Mouse (Mus musculus) heart, adult 8-10 months (tissue): Measurements from ENCODE around the gene Zmiz1. TPM values are rescaled to one million over a fixed set of nuclear protein-coding genes. Genes with fewer than 3 reads are reported as not detected.

ENCODE experiments used
- DNase-seq: peaks from one replicate; pipeline ENCODE4 v3.0.0; 2022; ENCODE audit warnings: low spot score
- total RNA-seq, 4 experiments: library from RNA; stranded (reverse); gene quantifications; 2 replicates each; pipeline ENCODE4 v1.2.4; 2022

The Zmiz1 gene
- total RNA-seq, 4 experiments from 2014 or later: 34.7 to 44.1 (median 40.4) TPM

DNA sequence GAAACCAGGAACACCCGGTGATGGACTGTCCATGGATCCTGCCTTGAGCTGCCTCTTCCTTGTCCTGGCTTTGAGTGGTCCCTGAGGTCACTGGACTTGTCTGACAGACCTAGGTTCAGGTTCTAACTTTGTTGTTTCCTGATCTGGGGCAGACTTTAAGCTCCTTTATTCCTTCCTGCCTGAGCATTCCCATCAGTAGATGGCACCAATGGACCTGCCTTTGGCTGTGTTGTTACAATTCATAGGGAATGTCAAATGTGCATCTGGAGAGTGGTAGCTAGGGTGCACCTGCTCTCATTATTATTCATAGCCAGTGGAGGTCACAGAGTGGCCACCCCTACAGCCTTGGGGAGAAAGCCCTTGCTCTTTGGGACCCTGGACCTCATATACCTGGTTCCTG lies 99.5 kb downstream of the Zmiz1 start:
- DNase-seq: no peak

DNA sequence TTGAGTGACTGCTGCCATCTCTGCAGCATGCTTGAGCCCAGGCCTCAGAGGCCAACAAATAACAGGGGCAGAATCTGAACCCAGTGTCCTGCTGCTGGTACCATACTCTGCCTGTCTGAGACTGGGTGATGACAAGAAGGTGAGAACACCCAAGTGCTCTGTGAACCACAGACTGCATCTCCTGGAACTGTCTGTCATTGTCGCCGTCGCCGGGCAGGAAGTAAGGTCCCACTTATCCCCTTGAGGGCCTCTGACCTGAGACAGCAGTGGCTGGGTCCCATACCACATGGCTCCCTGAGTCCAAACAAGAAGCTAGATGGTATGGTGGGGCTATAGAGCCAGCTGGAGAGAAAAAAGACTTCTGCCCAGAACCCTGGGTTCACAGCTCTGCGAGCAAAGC lies 100.9 kb downstream of the Zmiz1 start:
- DNase-seq: no peak

DNA sequence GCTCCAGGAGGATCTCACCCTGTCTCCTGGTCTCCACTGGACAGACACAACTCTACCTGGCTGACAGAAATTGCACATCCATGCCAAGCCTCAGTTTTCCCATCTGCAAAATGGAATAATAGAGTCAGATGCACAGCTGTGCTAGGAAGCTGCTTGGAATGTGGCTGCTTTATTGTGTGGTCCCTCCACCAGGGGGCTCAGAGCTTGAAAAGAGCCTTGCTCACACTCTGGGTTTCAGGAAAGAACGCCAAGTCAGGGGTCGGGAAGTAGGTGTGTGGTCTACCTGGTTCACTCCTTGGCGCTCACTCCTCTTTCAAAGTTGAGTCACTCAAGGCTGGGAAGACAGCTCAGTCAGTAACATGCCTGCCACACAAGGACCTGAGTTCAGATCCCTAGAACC lies 101.9 kb downstream of the Zmiz1 start:
- DNase-seq: no peak

DNA sequence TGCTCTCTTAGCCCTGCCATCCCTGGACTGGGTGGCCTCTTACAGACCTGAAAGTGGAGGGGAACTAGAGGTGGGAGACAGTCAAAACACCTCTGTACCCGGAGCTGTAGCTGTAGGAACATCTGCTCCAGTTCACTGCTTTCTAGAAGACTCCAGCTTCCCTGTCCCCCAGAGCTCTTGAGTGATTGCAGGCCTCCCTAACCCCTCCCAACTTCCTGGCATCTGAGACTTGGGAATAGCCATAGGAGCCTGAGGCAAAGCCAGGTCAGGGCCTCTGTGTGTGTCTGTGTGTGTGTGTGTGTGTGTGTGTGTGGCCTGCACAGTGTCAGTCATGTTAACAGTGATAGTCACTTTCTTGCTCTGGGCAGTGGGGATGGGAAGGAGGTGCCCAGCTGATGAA lies 102.7 kb downstream of the Zmiz1 start:
- no peak for DNase-seq

DNA sequence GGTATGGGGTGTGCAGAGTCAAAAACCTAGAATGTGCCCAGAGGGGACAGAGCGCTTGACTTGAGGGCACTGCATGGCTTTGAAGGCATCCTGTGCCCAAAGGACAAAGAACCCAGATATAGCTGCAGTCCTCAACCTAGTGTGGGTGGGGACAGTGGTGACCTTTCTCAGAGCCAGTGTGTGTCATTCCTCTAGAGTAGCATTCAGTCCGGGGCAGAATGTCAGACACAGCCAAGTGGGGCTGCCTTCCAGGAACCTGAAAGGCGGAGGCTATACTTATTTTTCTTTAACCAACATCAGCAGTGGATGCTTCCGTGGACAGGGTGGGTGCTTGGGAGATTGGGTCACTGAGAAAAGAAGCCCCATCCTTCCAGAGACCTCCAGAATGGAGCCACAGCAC lies 103.5 kb downstream of the Zmiz1 start:
- no peak for DNase-seq

DNA sequence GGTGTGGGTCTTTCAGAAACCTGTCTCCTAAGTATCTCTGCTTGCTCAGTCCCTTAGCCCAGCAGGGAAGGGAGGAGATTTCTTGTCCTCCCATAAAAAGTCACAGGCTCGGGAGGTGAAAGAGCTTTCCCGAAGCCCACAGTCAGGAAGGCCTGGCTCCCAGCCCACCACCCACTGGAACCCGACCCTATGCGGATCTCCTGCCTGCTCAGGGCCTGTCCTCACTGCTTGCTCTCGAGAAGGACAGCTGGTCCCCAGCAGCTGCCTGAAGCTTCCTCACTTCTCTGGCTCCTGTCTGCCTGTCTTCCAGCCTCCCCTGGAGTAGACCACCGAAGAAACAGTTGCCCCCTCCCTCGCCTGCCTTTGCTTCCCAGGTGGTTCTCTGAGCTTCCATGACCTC lies 103.9 kb downstream of the Zmiz1 start:
- DNase-seq: no peak

DNA sequence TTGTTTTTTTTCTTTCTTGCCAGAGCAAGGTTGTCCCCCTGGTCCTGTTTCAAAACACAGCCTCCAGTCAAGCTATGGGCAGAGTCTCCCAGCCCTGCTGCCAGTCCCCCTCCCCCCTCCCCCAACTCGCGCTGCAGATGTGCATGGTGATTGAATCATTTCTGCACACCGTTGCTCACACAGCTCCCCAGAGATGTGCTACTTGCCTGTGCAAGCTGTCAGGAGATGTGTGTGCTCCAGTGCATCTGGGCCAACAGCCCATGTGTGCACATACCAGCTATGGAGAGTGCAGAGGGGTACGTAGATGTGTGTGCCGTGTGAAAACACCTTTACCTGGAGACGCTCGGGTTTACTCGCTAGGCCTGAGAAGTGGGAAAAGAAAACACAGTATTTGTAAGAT lies 105.6 kb downstream of the Zmiz1 start:
- no peak for DNase-seq

DNA sequence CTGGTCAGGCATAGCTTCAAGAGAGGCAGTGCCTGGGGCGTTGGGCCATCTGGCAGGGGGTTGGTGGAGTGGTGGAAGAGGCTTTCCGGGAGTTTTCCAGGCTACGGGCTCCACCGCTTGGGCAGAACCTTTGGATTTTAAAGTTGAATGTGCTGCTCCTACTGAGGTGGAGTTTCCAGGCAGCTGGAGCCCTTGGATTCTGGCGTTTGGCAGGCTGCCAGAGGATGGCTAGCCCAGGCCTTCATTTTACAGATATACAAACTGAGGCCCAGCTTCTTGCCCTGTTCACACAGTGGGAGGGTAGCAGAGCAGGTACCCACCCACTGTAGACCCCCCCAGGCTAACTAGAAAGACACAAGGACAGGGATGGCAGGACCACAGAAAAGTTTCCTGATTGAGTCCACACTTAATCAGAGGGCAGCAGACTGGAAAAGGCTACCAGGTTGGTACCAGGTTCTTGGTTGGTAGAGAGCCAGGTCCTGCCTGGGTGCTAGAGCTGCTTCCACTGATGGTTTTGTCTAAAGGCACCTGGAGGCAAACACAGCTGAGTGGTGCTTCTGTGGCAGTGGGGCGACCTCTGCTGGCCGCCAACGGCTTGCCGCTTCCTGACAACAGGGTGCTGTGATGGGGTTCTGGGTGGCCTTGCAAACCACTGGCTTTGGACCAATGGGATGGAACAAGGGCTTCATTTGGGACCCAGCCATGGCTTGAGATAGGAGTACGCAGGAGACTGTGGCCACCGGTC lies 106.5 kb downstream of the Zmiz1 start:
- DNase-seq: peak; percentile 88

DNA sequence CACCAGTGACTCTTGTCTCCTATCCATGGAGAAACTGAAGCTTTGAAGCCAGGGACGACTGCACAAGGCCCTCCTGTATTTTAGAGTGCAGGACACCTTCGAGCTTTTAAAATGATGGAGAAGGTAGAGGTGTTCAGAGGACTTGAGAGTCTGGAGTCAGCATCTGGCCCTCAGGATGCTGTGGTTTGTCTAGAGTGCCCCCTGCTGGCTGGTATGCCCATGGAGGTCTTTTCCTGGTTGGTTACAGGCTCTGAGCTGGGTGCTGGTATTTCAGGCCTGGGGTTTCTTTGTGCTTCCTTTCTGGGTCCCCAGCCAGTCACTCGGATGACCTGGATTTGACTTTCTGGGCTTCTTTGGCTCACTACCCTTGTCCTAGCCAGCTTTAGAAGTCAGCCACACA lies 108.3 kb downstream of the Zmiz1 start:
- DNase-seq: no peak

DNA sequence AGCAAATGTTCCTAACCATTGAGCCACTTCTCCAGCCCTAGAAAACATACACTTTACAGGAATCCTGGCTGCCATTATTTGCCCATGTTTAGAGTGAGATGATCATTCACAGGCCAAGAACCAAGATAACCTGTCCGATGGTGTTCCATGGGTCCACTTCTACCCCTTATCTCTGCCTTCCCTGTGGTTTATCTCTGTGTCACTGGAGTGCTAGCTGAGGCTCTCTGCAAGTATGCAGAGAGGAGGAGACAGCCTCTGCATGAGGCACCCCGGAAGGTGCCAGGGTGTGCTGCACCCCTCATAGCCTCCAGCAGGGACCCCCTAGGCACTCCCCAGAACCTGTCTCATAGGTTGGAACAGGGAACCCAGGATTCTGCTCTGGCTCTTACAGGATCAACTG lies 108.9 kb downstream of the Zmiz1 start:
- DNase-seq: no peak

DNA sequence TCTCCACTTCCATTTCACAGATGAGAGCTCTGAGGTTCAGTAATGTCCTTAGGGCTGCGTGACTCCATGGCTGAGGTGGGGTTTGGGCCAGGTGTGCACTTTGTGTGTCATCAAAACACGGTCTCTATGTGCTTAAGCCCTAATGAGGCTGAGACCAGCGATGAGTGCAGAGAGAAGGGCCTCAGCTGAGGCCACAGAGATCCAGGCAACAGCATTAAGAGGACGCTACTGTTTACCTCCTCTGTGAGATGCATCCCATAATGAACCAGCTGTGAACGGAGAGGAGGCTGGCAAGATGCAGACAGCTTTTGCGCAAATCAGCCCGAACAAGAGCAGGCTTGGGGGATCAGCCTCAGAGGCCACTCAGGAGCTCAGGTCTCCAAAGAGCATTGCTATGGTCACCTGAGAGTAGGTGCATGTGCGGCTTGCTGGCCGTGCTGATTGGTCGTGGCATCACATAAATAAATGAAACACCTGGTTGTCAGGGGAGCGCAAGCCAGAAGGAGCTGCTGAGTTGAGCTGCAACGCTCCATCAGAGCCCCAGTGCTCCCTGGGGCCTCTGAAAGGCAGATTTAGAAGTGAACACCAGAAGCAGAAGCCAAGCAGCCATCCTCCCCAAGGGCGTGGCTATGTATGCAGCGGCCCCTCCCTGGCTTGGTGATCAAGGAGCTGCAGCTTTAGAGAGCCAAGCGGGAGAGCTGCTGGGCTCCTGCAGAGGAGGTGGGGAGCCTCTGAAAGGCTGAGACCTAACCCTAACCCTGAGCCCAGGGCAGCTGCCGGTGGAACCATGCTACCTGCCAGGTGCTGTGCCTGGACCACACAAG lies 115.3 kb downstream of the Zmiz1 start:
- DNase-seq: no peak

DNA sequence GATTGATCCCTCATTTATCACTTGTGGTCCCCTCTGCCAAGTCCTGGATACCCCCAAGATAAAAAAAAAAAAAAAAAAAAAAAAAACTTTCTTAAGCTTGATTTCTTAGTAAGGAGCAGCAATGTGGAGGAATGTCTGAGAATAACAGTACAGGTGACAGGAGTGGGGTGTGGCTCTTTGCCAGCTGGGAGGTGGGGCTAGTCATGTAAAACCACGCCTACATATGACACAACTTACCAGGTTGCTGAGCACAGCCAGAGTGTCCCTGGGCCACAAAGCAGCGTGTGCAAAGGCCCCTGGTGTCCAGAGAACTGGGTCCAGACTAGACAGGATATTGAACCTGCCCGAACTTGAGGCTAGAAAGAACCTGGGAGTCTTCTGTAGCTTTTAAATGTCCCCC lies 117.7 kb downstream of the Zmiz1 start:
- DNase-seq: no peak

DNA sequence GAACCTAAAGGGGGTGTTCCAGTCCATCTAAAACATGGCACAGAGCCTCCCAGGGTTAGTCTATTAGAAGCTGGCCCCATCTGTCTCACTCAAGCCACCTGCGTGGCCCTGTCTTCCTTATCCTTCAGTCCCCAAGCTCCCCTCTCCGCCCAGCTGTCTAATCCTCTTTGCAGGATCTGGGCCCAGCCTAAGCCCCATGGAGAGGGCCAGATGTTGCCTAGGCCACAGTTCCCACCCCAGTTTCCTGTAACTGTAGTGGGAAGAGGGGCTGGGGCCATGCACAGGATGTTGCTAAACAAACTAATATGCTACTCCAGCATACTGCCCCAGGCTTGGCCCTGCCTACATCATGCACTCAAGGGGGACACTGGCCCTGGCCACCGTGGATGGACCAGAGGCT lies 118.4 kb downstream of the Zmiz1 start:
- DNase-seq: no peak

DNA sequence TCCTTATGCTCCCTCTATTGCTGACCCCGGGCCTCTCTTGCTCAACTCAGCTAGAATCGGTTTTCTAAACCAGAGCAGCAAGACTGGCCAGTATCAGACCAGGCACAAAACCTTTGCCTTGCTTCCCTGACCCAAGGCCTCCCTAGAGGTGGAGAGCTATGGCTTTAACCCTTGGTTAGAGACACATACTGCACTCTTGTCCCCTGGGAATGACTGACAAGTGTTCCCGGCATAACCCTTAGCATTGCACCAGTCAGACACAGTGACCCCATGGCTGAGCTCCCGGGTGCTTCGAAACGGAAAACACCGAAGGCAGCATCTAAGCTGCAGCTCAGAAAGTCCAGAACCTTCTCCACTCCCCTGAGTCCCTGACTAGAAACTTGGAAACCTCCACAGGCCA lies 120.6 kb downstream of the Zmiz1 start:
- DNase-seq: no peak

DNA sequence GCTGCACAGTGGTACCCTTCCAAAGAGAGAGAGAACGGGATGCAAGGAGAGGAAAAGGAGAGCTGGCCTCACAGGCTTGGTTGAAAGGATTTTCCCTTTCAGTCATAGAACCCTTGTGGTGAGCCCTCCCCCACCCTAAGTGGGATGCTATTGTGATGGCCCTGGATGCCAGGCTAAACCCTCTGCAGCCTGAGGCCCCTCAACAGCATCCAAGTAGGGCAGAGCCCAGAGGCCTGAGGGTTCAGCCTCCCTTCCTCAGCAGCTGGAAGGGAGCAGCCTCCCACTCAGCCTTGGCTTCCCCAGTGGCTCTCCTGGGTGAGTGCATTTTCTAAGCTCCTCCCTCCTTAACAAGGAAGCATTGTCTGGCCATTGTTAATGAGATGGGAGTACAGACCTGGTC lies 121.4 kb downstream of the Zmiz1 start:
- DNase-seq: no peak

DNA sequence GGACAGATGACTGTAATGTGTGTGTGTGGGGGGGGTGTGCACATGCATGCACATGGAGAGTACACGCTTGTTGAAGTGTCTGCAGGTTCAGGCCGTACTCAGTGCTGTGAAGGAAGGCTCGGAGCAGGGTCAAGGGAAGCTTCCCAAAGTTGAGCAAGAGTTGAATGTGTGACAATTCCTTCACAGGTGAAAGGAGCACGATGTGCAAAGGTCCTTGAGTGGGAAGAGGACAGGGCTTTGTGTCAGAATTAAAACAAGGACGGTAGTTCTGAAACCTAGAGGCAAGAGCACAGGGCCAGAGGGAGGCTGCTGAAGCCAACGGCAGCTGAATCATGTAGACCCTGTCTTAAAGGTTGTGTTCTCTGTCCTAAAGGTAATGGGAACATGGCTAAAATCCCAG lies 123.6 kb downstream of the Zmiz1 start:
- no peak for DNase-seq

DNA sequence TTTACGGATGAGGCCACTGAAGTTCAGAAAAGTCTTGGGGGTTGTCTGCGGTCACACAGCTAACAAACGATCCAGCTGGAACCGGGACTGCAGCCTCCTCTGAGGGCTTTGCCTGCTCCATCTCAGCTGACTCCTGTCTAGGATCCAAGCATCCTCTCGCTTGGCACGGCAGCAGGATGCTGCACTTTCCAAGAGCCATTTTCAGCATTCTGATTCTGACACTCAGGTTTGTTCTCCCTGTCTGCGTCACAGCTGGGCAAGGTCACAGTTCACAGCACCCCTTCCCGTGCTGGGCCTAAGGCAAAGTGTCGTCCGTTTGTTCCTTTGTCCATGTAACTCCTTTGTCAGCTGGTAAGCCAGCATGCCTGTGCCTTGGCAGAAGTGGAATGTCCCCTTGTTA lies 124.9 kb downstream of the Zmiz1 start:
- DNase-seq: peak; percentile 58

DNA sequence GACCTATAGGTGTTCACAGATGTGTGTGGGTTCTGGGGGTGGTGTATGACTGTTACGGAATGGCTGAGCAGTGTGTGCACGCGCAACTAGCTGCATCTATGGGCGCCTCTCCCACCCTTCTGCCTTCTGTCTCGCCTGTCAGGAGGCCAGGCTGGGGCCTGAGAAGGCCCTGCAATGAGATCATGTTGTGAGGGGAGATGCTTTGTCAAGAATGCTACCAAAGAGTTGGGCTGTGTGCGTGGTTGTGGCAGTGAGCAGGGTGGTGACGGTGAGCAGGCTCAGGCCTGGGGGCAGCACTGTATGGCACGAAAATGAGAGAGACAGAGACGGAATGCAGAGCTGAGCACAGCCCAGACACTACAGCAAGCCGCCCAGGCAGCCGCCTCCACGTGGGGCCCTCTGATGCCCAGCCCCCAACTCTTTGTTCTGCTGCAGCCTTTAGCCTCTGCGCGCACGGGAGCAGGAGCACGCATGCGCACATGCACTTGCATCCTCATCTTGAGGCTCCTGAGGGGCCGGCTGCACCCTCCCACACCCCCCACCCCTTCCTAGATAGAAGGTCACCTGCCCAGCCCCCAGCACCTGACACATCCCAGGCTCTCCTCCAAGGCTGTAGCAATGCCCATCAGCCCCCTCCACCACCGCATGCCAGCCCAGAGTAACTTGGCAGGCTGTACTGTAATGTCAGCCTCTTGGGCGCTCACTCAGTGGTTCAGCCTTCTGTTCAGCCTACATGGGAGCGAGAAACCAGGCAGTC lies 126.7 kb downstream of the Zmiz1 start:
- DNase-seq: no peak

DNA sequence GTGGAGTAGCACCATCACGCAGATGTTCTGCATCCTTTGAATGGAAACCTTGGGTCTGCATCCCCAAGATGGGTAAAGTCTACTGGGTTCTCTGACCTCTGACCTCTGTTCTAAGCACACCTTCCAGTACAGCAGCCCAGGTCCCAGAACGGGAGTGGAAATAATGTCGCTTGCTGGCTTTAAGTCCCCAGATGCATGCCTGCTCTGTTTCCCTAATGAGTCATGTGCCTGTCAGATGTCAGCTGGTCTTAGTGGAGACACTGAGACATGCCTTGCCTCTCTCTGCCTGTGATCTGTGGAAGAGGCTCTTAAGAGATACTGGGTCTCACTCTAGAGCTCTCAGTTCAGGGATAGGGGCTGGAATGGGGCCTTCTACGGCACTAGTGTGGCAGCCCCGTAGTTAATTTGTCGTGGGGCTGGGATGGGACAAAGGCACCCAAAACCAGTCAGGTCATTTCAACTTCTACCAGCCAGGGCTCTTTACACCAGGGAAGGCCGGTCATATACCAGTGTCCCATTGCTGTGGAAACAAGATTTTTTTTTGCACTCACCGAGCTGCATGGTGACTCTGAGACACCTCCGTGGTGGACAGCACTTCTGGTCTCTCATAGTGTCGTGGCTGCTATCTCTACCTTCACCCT lies 128.0 kb downstream of the Zmiz1 start:
- no peak for DNase-seq

DNA sequence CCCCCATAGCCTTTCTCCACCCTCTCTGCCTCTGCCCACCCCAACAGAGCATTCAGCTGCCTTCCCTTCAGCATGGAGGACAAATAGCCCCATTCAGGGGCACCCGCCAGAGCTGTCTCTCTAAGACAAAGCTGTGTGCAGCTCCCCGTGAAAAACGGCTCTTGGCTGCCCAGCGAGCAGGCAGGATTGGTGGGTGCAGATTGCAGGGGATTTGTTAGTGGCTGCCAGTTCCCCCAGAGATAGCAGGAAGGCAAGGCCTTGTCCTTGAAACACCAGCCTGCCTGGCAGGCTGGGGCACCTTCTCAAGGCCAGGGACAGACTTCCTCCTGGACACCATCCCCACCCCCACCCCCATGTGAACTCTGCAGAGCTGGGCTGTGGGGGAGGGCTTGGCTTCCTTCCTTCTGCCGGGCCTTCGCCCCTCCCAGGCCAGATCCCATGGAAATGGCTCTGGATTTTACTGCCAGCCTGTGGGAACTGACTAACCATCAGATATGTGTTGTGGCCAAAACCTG lies 128.6 kb downstream of the Zmiz1 start:
- DNase-seq: peak; percentile 54

DNA sequence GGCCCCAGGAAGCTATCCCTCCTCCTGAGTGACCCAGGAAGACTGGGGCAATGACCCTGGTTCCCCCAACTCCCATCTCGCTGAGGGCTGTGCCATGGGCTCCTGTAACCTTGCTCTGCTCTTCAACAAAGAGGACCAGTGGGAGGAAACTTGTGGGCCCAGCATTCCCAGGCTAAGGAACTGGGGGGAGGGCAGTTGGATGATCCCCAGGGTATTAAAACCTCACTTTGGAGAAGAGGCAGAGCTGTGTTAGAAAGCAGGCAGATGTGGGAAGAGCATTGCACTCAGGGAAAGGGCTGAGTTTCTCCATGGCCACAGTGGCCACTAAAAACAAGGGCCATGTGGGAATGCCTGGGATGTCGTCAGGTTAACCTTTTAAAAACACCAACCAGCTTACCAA lies 129.2 kb downstream of the Zmiz1 start:
- DNase-seq: no peak
